Mouse (Mus musculus): ENCODE data around the gene Smarca2.

Gene Smarca2

GRCm38 (mm10) chr19:26683731-26684130 lies 78.9 kb downstream of the Smarca2 start:
- TF ChIP-seq CTCF (conservative IDR thresholded peaks at IDR 0.05; ENCODE audit: low read length): no peak
- TF ChIP-seq POU5F1 (IDR thresholded peaks at IDR 0.05; ENCODE audit: borderline replicate concordance, low read length): no peak
- no peak for TF ChIP-seq NANOG (IDR thresholded peaks at IDR 0.05; ENCODE audit: borderline replicate concordance, low read length)
- no peaks in the 10 kb centered on the region for H3K9me3 ChIP-seq (ENCODE audit: low read length)
- no peak overlapping the region for H3K4me3 ChIP-seq (replicated peaks; ENCODE audit: low read length)
- no peaks in the 10 kb centered on the region for H3K36me3 ChIP-seq (ENCODE audit: insufficient read depth, low read length)
- H3K27me3 ChIP-seq (ENCODE audit: insufficient read depth, low read length): no peaks in the 10 kb centered on the region
- no peaks in the 10 kb centered on the region for H3K4me1 ChIP-seq (replicated peaks; ENCODE audit: low read depth, low read length)

GRCm38 (mm10) chr19:26690516-26690915 lies 85.7 kb downstream of the Smarca2 start:
- no peaks in the 10 kb centered on the region for H3K9me3 ChIP-seq (ENCODE audit: low read length)
- no peaks in the 10 kb centered on the region for H3K27me3 ChIP-seq (ENCODE audit: insufficient read depth, low read length)
- TF ChIP-seq CTCF (conservative IDR thresholded peaks at IDR 0.05; ENCODE audit: low read length): no peak
- TF ChIP-seq NANOG (IDR thresholded peaks at IDR 0.05; ENCODE audit: borderline replicate concordance, low read length): no peak
- TF ChIP-seq POU5F1 (IDR thresholded peaks at IDR 0.05; ENCODE audit: borderline replicate concordance, low read length): no peak
- H3K4me1 ChIP-seq (replicated peaks; ENCODE audit: low read depth, low read length): no peaks in the 10 kb centered on the region
- no peaks in the 10 kb centered on the region for H3K36me3 ChIP-seq (ENCODE audit: insufficient read depth, low read length)
- no peak overlapping the region for H3K4me3 ChIP-seq (replicated peaks; ENCODE audit: low read length)

GRCm38 (mm10) chr19:26697107-26697506 lies 92.3 kb downstream of the Smarca2 start:
- TF ChIP-seq CTCF (conservative IDR thresholded peaks at IDR 0.05; ENCODE audit: low read length) (no peak), NANOG (IDR thresholded peaks at IDR 0.05; ENCODE audit: borderline replicate concordance, low read length) (no peak), POU5F1 (IDR thresholded peaks at IDR 0.05; ENCODE audit: borderline replicate concordance, low read length) (no peak)
- no peak overlapping the region for H3K4me3 ChIP-seq (replicated peaks; ENCODE audit: low read length)

GRCm38 (mm10) chr19:26704545-26705209 lies 99.8 kb downstream of the Smarca2 start:
- TF ChIP-seq NANOG (IDR thresholded peaks at IDR 0.05; ENCODE audit: borderline replicate concordance, low read length): no peak
- H3K36me3 ChIP-seq (ENCODE audit: insufficient read depth, low read length): no peaks in the 10 kb centered on the region

More at GRCm38 (mm10) chr19:26697107-26697506, 92.3 kb downstream of the Smarca2 start:
- Histone ChIP-seq H3K9me3 (ENCODE audit: low read length) (no peaks in the 10 kb centered on the region), H3K36me3 (ENCODE audit: insufficient read depth, low read length) (no peaks in the 10 kb centered on the region), H3K4me1 (replicated peaks; ENCODE audit: low read depth, low read length) (no peaks in the 10 kb centered on the region), H3K27me3 (ENCODE audit: insufficient read depth, low read length) (no peaks in the 10 kb centered on the region)

GRCm38 (mm10) chr19:26706910-26707309 lies 102.1 kb downstream of the Smarca2 start:
- H3K27me3 ChIP-seq (ENCODE audit: insufficient read depth, low read length): no peaks in the 10 kb centered on the region
- TF ChIP-seq POU5F1 (IDR thresholded peaks at IDR 0.05; ENCODE audit: borderline replicate concordance, low read length) (no peak), NANOG (IDR thresholded peaks at IDR 0.05; ENCODE audit: borderline replicate concordance, low read length) (no peak), CTCF (conservative IDR thresholded peaks at IDR 0.05; ENCODE audit: low read length) (no peak)
- no peaks in the 10 kb centered on the region for H3K9me3 ChIP-seq (ENCODE audit: low read length)
- no peak overlapping the region for H3K4me3 ChIP-seq (replicated peaks; ENCODE audit: low read length)
- no peaks in the 10 kb centered on the region for H3K36me3 ChIP-seq (ENCODE audit: insufficient read depth, low read length)
- no peaks in the 10 kb centered on the region for H3K4me1 ChIP-seq (replicated peaks; ENCODE audit: low read depth, low read length)

More at GRCm38 (mm10) chr19:26704545-26705209, 99.8 kb downstream of the Smarca2 start:
- no peaks in the 10 kb centered on the region for H3K9me3 ChIP-seq (ENCODE audit: low read length)
- H3K4me3 ChIP-seq (replicated peaks; ENCODE audit: low read length): no peak overlapping the region
- H3K27me3 ChIP-seq (ENCODE audit: insufficient read depth, low read length): no peaks in the 10 kb centered on the region
- H3K4me1 ChIP-seq (replicated peaks; ENCODE audit: low read depth, low read length): no peaks in the 10 kb centered on the region

- Histone ChIP-seq H3K4me1 (replicated peaks; ENCODE audit: low read depth, low read length) (no peaks in the 10 kb centered on the region), H3K27me3 (ENCODE audit: insufficient read depth, low read length) (no peaks in the 10 kb centered on the region), H3K9me3 (ENCODE audit: low read length) (no peaks in the 10 kb centered on the region), H3K4me3 (replicated peaks; ENCODE audit: low read length) (no peak overlapping the region), H3K36me3 (ENCODE audit: insufficient read depth, low read length) (no peaks in the 10 kb centered on the region)
- no peak for TF ChIP-seq POU5F1 (IDR thresholded peaks at IDR 0.05; ENCODE audit: borderline replicate concordance, low read length)
- TF ChIP-seq CTCF (conservative IDR thresholded peaks at IDR 0.05; ENCODE audit: low read length): no peak
- TF ChIP-seq NANOG (IDR thresholded peaks at IDR 0.05; ENCODE audit: borderline replicate concordance, low read length): no peak
These were observed 104.2 kb downstream of the Smarca2 start for GRCm38 (mm10) chr19:26709095-26709494.

GRCm38 (mm10) chr19:26711268-26711667 lies 106.4 kb downstream of the Smarca2 start:
- H3K4me3 ChIP-seq (replicated peaks; ENCODE audit: low read length): no peak overlapping the region
- H3K4me1 ChIP-seq (replicated peaks; ENCODE audit: low read depth, low read length): peaks cover 5% of the 10 kb centered on the region
- peak; percentile 54 for TF ChIP-seq CTCF (conservative IDR thresholded peaks at IDR 0.05; ENCODE audit: low read length)
- no peak for TF ChIP-seq NANOG (IDR thresholded peaks at IDR 0.05; ENCODE audit: borderline replicate concordance, low read length)
- no peaks in the 10 kb centered on the region for H3K36me3 ChIP-seq (ENCODE audit: insufficient read depth, low read length)
- H3K27me3 ChIP-seq (ENCODE audit: insufficient read depth, low read length): no peaks in the 10 kb centered on the region
- no peaks in the 10 kb centered on the region for H3K9me3 ChIP-seq (ENCODE audit: low read length)

GRCm38 (mm10) chr19:26716217-26716616 lies 111.4 kb downstream of the Smarca2 start:
- H3K4me1 ChIP-seq (replicated peaks; ENCODE audit: low read depth, low read length): peaks cover 5% of the 10 kb centered on the region
- H3K27me3 ChIP-seq (ENCODE audit: insufficient read depth, low read length): peaks cover 5% of the 10 kb centered on the region; the same call in 1 of the 2 replicates
- no peaks in the 10 kb centered on the region for H3K36me3 ChIP-seq (ENCODE audit: insufficient read depth, low read length)
- no peak for TF ChIP-seq CTCF (conservative IDR thresholded peaks at IDR 0.05; ENCODE audit: low read length)
- no peak for TF ChIP-seq POU5F1 (IDR thresholded peaks at IDR 0.05; ENCODE audit: borderline replicate concordance, low read length)
- no peak for TF ChIP-seq NANOG (IDR thresholded peaks at IDR 0.05; ENCODE audit: borderline replicate concordance, low read length)
- H3K9me3 ChIP-seq (ENCODE audit: low read length): no peaks in the 10 kb centered on the region
- 0 out of 2 replicates have a peak overlapping the region, but pooled peaks have one; percentile 23 for H3K4me3 ChIP-seq (replicated peaks; ENCODE audit: low read length)

- Histone ChIP-seq H3K36me3 (ENCODE audit: insufficient read depth, low read length) (no peaks in the 10 kb centered on the region), H3K4me1 (replicated peaks; ENCODE audit: low read depth, low read length) (peaks cover 5% of the 10 kb centered on the region), H3K27me3 (ENCODE audit: insufficient read depth, low read length) (peaks cover 5% of the 10 kb centered on the region; the same call in 1 of the 2 replicates), H3K9me3 (ENCODE audit: low read length) (no peaks in the 10 kb centered on the region), H3K4me3 (replicated peaks; ENCODE audit: low read length) (no peak overlapping the region)
- TF ChIP-seq POU5F1 (IDR thresholded peaks at IDR 0.05; ENCODE audit: borderline replicate concordance, low read length): no peak
- peak; percentile 43 for TF ChIP-seq CTCF (conservative IDR thresholded peaks at IDR 0.05; ENCODE audit: low read length)
These were observed 113.4 kb downstream of the Smarca2 start for GRCm38 (mm10) chr19:26718221-26718620.

Measured in E14TG2a.4 (cell line).